Mouse (Mus musculus): Measurements from ENCODE around the gene Mcoln3. TPM values are rescaled to one million over a fixed set of nuclear protein-coding genes. Genes with fewer than 3 reads are reported as not detected.

Gene Mcoln3
- polyA plus RNA-seq, 1 experiment from 2014 or later = 4.6 TPM

DNA sequence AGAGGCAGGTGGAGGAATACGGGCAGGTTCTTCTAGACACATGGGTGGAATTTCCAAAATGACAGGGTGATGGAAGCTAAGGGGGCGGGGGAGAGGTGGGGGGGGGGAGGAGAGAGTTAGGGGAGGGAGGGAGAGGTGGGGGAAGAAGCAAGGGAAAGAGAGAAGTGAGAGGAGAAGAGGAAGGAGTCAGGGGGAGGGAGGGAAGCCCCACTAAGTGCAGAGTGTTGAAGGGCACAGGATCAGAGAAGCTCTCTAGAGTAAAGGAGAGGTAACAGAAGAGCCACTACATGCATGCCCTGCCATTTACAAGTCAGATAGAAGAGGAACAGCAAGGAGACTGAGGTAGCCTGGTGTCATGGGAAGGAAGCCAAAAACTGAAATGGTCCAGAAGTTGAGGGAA, 39.6 kb downstream of the Mcoln3 start:
- peaks cover 9% of the 10 kb centered on the region for H3K4me1 ChIP-seq
- H3K36me3 ChIP-seq = no peaks in the 10 kb centered on the region
- DNase-seq (ENCODE audit: low spot score) = no peak
- WGBS = 81% methylated on average over 2 of the region's 2 CpGs
- peaks cover 14% of the 10 kb centered on the region for H3K27me3 ChIP-seq (ENCODE audit: low read depth, poor library complexity, severe bottlenecking)
- no peak overlapping the region for H3K27ac ChIP-seq (replicated peaks)
- H3K9me3 ChIP-seq (replicated peaks) = no peaks in the 10 kb centered on the region
- no peak overlapping the region for H3K4me3 ChIP-seq

DNA sequence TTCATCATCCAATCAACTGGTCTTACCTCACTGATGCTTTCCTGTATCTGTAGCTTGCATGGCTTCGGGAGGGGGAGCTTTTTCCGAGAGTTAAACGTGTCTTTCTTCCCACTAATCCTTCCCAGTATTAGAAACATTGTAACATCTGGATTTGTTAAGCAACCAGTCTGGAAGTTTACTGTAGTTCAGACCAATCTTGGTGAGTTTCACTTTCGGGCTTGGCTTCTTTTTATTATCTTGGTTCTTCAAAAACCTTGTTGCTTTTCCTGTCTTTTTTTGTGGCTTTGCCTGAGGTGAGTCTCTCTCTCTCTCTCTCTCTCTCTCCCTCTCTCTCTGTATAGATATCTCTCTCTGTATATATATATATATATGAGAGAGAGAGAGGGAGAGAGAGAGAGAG, 40.8 kb downstream of the Mcoln3 start:
- no peak for DNase-seq (ENCODE audit: low spot score)
- Histone ChIP-seq H3K27ac (replicated peaks) (no peak overlapping the region), H3K27me3 (ENCODE audit: low read depth, poor library complexity, severe bottlenecking) (0 out of 2 replicates have a peak, but pooled peaks cover 1% of the 10 kb centered on the region), H3K9me3 (replicated peaks) (no peaks in the 10 kb centered on the region), H3K4me3 (no peak overlapping the region), H3K36me3 (no peaks in the 10 kb centered on the region), H3K4me1 (peaks cover 9% of the 10 kb centered on the region)
- WGBS = 79% methylated on average over 4 of the region's 4 CpGs

DNA sequence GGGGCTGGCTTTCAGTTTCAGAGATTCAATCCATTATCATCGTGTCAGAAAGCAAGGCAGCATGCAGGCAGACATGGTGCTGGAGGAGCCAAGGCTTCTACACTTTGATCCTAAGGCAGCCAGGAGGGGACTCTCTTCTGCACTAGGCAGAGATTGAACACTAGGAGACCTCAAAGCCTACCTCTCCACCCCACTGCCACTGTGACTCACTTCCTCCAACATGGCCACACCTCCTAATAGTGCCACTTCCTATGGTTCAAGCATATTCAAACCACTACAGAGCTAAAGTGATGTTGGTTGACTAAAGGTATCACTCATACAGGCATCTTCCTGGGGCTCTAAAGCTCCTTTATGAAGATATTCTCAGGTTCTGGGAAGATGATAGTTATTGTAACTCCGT, 42.1 kb downstream of the Mcoln3 start:
- H3K4me1 ChIP-seq = no peaks in the 10 kb centered on the region
- no peaks in the 10 kb centered on the region for H3K27me3 ChIP-seq (ENCODE audit: low read depth, poor library complexity, severe bottlenecking)
- H3K4me3 ChIP-seq = no peak overlapping the region
- DNase-seq (ENCODE audit: low spot score) = no peak
- no peaks in the 10 kb centered on the region for H3K36me3 ChIP-seq
- H3K27ac ChIP-seq (replicated peaks) = no peak overlapping the region
- no peaks in the 10 kb centered on the region for H3K9me3 ChIP-seq (replicated peaks)
- 90% methylated on average over 2 of the region's 2 CpGs for WGBS

DNA sequence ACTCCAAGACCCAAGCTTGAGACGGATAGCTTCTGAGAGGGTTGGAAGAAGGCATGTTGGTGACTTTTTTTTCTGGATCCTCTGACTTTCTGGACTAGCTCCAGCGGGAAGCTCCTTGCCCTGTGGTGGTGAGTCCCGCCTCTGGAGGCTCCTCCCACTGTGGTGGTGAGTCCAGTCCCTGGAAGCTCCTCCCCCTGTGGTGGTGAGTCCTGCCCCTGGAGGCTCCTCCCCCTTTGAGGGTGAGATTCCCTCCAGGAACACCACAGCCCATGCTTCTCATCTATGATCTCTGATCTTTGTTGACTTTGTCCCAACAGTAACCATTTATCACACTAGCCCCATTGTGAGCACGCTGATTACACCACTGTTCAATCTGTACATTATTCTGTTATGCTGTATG, 44.9 kb downstream of the Mcoln3 start:
- no peaks in the 10 kb centered on the region for H3K4me1 ChIP-seq
- no peaks in the 10 kb centered on the region for H3K9me3 ChIP-seq (replicated peaks)
- H3K27ac ChIP-seq (replicated peaks) = no peak overlapping the region
- 79% methylated on average over 4 of the region's 4 CpGs for WGBS
- H3K36me3 ChIP-seq = no peaks in the 10 kb centered on the region
- H3K4me3 ChIP-seq = no peak overlapping the region
- DNase-seq (ENCODE audit: low spot score) = no peak
- no peaks in the 10 kb centered on the region for H3K27me3 ChIP-seq (ENCODE audit: low read depth, poor library complexity, severe bottlenecking)

DNA sequence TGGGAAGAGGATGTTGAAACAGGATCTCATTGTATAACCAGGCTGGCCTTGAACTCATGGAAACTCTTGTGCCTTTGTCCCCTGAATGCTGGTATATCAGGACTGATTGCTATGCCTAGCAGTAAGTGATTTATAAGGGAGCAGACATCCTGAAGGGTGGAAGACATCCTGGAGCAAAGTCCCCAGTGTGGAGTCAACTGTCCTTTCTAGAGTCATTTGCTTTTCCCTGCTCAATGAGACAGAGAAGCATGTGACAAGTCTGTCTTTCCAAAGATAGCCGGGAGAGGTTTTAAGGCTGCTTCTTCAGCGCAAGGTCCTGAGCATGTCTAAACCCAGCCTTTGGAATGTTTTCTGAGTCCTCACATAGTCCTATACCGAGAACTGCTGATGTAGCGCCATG, 52.1 kb downstream of the Mcoln3 start:
- no peaks in the 10 kb centered on the region for H3K9me3 ChIP-seq (replicated peaks)
- 94% methylated on average over 4 of the region's 4 CpGs for WGBS
- H3K36me3 ChIP-seq = no peaks in the 10 kb centered on the region
- H3K4me1 ChIP-seq = no peaks in the 10 kb centered on the region
- H3K4me3 ChIP-seq = no peak overlapping the region
- no peaks in the 10 kb centered on the region for H3K27me3 ChIP-seq (ENCODE audit: low read depth, poor library complexity, severe bottlenecking)
- no peak for DNase-seq (ENCODE audit: low spot score)
- no peak overlapping the region for H3K27ac ChIP-seq (replicated peaks)

DNA sequence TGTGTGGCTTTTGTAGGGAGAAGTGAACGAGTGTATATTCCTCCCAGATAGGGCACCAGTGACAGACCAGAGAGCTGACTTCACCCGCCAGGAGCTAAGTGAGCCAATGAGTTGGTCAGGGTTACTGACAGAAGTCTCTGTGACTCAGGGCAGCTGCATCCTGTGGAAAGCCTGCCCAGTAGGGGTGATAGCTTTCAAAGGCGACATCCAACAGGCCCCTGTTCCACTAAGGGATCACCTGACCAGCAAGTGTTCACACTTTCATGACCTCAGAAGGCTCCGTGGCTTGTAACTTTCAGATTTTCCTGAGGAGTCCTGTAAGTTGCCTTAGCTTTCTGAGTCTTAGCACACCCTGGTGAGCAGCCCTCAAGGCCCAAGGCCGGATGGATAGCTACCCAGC, 55.8 kb downstream of the Mcoln3 start:
- no peaks in the 10 kb centered on the region for H3K27me3 ChIP-seq (ENCODE audit: low read depth, poor library complexity, severe bottlenecking)
- H3K4me3 ChIP-seq = no peak overlapping the region
- H3K36me3 ChIP-seq = no peaks in the 10 kb centered on the region
- H3K4me1 ChIP-seq = peaks cover under 1% of the 10 kb centered on the region; the same call in 1 of the 2 replicates
- H3K9me3 ChIP-seq (replicated peaks) = no peaks in the 10 kb centered on the region
- H3K27ac ChIP-seq (replicated peaks) = no peak overlapping the region
- no peak for DNase-seq (ENCODE audit: low spot score)
- WGBS = 75% methylated on average over 5 of the region's 5 CpGs

DNA sequence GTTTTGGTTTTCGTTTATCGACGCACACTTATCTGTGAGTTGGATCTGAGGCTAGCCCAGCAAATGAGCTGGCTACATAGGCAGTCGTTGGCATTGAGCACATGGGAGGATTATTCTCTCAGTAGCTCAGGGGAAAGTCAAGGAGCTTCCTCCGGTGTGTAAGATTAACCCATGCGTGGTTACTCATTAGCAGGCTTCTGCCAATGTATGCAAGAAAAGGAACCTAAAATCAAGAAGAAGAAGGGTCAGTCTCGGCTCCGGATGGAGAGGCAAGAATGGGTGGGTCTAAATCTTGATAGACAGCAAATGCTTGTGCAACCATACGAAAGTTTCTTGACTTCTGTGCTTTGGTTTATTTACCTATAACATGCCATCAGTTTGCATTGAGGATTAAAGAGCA, 57.0 kb downstream of the Mcoln3 start:
- H3K4me3 ChIP-seq = no peak overlapping the region

DNA sequence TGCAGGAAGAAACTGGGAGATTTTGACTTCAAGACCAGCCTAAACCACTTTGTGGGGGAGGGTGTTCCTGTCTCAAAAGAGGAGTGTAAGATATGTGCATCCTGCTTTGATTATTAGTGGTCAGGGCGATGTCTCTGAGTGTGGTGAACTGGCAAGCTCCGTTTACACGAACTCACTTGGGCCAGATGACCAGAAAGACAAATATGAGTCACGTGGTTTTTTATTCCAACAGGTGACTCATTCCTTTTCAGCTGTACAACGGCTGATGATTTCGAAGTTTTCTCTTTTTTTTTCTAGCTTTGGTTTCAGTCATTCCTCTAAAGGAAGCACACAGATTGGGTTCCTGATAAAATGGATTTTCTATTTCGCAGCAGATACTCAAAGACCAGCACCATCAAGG, 60.0 kb downstream of the Mcoln3 start:
- Histone ChIP-seq H3K27me3 (ENCODE audit: low read depth, poor library complexity, severe bottlenecking) (peaks cover 4% of the 10 kb centered on the region; the same call in 1 of the 2 replicates), H3K9me3 (replicated peaks) (no peaks in the 10 kb centered on the region), H3K27ac (replicated peaks) (no peak overlapping the region), H3K4me1 (peaks cover 3% of the 10 kb centered on the region; the same call in 1 of the 2 replicates), H3K36me3 (no peaks in the 10 kb centered on the region), H3K4me3 (no peak overlapping the region)
- 88% methylated on average over 7 of the region's 7 CpGs for WGBS
- no peak for DNase-seq (ENCODE audit: low spot score)

More for the DNA sequence above, 57.0 kb downstream of the Mcoln3 start:
- DNase-seq (ENCODE audit: low spot score) = no peak
- Histone ChIP-seq H3K27ac (replicated peaks) (no peak overlapping the region), H3K27me3 (ENCODE audit: low read depth, poor library complexity, severe bottlenecking) (no peaks in the 10 kb centered on the region), H3K9me3 (replicated peaks) (no peaks in the 10 kb centered on the region), H3K36me3 (no peaks in the 10 kb centered on the region), H3K4me1 (peaks cover 3% of the 10 kb centered on the region; the same call in 1 of the 2 replicates)
- WGBS = 93% methylated on average over 9 of the region's 9 CpGs

DNA sequence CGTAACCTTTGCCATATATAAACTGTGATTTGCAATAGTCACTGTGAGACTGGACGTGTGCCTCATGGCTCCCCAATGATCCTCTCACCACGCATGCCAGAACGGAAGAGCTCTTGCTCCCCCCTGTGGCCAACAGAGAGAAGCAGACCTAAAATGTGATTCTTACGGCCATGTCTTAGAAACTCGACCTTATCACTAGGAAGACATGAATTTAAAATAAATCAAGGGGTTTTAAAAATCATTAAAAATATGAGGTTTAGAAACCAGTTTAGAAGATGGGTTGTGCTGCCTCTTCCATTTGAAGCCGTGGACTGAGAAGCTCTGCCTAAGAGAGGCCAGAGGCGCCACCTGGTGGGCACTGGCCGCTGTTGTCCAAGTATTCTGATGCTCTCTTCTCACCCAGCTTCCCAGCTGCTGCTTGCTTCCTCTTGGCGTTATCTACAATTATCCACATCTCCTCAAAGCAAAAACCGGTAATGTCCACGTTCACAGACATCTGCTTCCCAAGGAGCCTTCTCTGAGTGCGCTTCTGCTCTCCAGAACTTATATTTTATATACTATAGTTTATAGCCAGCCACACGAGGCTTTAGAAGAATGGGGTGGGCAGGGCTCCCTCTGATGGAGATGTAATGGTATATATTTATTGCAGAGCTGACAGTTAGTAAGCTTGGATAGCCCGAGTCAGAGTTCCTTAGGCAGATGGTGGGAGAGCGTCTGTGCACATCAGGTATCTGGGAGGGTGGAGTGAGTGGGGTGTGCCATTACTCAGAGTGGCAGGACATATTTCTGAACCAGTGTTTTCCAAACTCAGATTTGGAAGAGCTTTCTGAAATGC, 60.7 kb downstream of the Mcoln3 start:
- no peaks in the 10 kb centered on the region for H3K9me3 ChIP-seq (replicated peaks)
- peak; percentile 81 for DNase-seq (ENCODE audit: low spot score)
- peak overlapping the region; percentile 48 for H3K4me3 ChIP-seq
- peak overlapping the region; percentile 69 for H3K27ac ChIP-seq (replicated peaks)
- 8% methylated on average over 16 of the region's 16 CpGs for WGBS
- H3K4me1 ChIP-seq = peaks cover 3% of the 10 kb centered on the region; the same call in 1 of the 2 replicates
- H3K36me3 ChIP-seq = no peaks in the 10 kb centered on the region
- H3K27me3 ChIP-seq (ENCODE audit: low read depth, poor library complexity, severe bottlenecking) = peaks cover 11% of the 10 kb centered on the region; the same call in 1 of the 2 replicates

DNA sequence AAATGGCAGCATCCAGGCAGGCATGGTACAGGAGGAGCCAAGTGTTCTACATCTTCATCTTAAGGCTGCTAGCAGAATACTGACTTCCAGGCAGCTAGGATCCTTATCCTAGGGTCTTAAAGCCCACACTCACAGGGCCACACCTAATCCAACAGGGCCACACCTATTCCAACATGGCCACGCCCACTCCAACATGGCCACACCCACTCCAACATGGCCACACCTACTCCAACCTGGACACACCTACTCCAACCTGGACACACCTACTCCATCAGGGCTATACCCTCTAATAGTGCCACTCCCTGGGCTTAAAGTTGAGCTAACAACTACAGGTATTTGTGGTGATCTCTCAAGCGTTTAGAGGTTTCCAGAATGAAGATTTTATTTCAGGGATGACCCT, 63.1 kb downstream of the Mcoln3 start:
- Histone ChIP-seq H3K4me1 (peaks cover 10% of the 10 kb centered on the region), H3K36me3 (no peaks in the 10 kb centered on the region), H3K27me3 (ENCODE audit: low read depth, poor library complexity, severe bottlenecking) (peaks cover 27% of the 10 kb centered on the region), H3K27ac (replicated peaks) (no peak overlapping the region), H3K9me3 (replicated peaks) (no peaks in the 10 kb centered on the region), H3K4me3 (no peak overlapping the region)
- no peak for DNase-seq (ENCODE audit: low spot score)
- 45% methylated on average over 2 of the region's 2 CpGs for WGBS

DNA sequence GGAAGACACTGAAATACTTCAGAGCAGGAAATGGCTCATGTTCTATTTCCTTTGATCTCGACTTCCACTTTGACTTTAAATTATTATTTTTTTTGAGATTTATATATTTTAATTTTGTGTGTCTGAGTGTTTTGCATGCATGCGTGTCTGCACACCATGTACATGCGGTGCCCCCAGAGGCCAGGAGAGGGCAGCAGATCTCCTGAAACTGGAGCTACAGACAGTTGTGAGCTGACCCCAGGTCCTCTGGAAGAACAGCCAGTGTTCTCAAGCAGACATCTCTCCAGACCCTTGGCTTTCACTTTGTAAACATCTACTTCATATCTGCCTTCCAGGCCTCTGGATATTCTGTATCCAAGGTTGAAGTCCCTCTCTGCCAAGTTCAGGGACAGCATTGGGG, 63.7 kb downstream of the Mcoln3 start:
- Histone ChIP-seq H3K4me3 (no peak overlapping the region), H3K4me1 (peaks cover 14% of the 10 kb centered on the region), H3K36me3 (no peaks in the 10 kb centered on the region), H3K27me3 (ENCODE audit: low read depth, poor library complexity, severe bottlenecking) (peaks cover 27% of the 10 kb centered on the region), H3K9me3 (replicated peaks) (no peaks in the 10 kb centered on the region), H3K27ac (replicated peaks) (no peak overlapping the region)
- DNase-seq (ENCODE audit: low spot score) = peak; percentile 57
- 37% methylated on average over 3 of the region's 3 CpGs for WGBS

DNA sequence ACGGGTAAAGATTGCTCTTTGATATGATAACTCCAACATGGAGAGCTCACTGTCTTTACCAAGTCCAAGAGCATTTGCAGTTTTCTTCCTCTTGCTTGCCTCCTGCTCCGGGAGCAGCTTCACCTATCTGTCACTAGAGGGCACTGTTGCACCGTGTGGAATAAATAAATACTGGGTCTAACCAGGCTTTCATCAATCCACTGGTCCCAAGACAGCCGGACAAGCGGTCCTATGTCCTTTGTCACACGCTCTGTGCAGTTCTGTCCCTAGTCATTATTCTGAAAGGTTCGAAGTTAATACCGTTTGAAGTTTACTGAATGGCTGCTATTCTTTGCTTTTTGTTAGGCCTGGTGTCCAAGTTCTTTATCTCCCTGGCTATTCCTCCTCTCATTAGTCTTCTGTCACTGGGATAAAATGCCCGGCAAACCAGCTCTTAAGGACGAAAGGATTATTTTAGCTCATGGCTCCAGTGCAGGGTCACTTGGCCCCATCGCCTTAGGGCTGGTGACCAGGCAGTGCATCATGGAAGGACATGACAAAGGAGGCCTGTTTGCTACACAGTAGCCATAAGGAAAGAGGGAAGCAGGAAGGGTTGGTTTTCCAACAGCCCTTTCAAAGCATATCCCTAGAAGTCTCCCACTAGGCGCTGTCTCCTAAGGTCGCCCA, 67.9 kb downstream of the Mcoln3 start:
- Histone ChIP-seq H3K27me3 (ENCODE audit: low read depth, poor library complexity, severe bottlenecking) (peaks cover 27% of the 10 kb centered on the region), H3K27ac (replicated peaks) (peak overlapping the region; percentile 63), H3K36me3 (no peaks in the 10 kb centered on the region), H3K9me3 (replicated peaks) (no peaks in the 10 kb centered on the region), H3K4me1 (peaks cover 17% of the 10 kb centered on the region), H3K4me3 (no peak overlapping the region)
- WGBS = 25% methylated on average over 13 of the region's 13 CpGs
- DNase-seq (ENCODE audit: low spot score) = peak; percentile 70

DNA sequence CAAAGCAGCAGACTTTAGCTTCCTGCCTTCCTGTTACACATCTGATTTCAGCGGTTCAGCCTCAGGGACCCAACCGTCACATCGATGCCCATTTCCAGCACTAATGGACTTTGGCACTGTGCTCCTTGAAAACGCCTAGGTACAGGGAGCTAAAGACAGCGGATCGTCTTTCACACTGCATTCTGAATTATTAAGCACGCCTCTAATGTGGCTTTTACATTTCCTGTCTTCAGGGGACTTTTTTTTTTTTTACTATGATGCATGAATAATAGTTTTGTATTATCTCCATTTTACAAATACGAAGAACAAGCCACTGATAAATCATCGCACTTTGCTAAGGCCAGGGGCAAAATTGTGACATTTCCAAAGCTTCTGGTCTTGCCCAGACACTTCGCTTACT, 68.8 kb downstream of the Mcoln3 start:
- 93% methylated on average over 10 of the region's 10 CpGs for WGBS
- no peaks in the 10 kb centered on the region for H3K36me3 ChIP-seq
- no peak for DNase-seq (ENCODE audit: low spot score)

More for the DNA sequence above, 68.8 kb downstream of the Mcoln3 start:
- Histone ChIP-seq H3K27me3 (ENCODE audit: low read depth, poor library complexity, severe bottlenecking) (peaks cover 27% of the 10 kb centered on the region), H3K27ac (replicated peaks) (no peak overlapping the region), H3K4me3 (no peak overlapping the region), H3K9me3 (replicated peaks) (no peaks in the 10 kb centered on the region), H3K4me1 (peaks cover 17% of the 10 kb centered on the region)

All from midbrain, embryonic 10.5 days (tissue).